Mouse (Mus musculus): ENCODE results near the gene Prkcz. TPM values are rescaled to one million over a fixed set of nuclear protein-coding genes. Genes with fewer than 3 reads are reported as not detected.

The Prkcz gene
- total and polyA plus RNA-seq, 3 experiments: 0.16 to 11.8 (median 1.6) TPM

- Histone ChIP-seq H3K4me1 (ENCODE audit: control insufficient read depth in 1 of 2, insufficient read depth in 2 of 2) (peaks cover 40 to 86% of the 10 kb centered on the region in 2 experiments), H3K36me3 (replicated peaks in 1 of 2; ENCODE audit: control insufficient read depth in 1 of 2, insufficient read depth in 1 of 2, low read length in 1 of 2) (peaks cover 19 to 78% of the 10 kb centered on the region in 2 experiments), H3K27me3 (replicated peaks) (no peaks in the 10 kb centered on the region), H3K79me2 (replicated peaks; ENCODE audit: control insufficient read depth, extremely low read depth, insufficient read depth, poor library complexity, severe bottlenecking) (peaks cover 98% of the 10 kb centered on the region), H3K9me3 (replicated peaks; ENCODE audit: low read length) (no peaks in the 10 kb centered on the region), H3K27ac (ENCODE audit: insufficient read depth, low read depth) (no peak overlapping the region), H3K4me3 (replicated peaks in 1 of 3; ENCODE audit: low read depth in 2 of 3, low read length in 2 of 3, poor library complexity in 1 of 3) (no peak overlapping the region), H3K9ac (ENCODE audit: insufficient read depth, low read depth) (no peak overlapping the region), H3K4me2 (ENCODE audit: insufficient read depth, low read depth, poor library complexity, severe bottlenecking) (no peak overlapping the region)
- TF ChIP-seq ZNF384 (IDR thresholded peaks at IDR 0.05; ENCODE audit: low read depth, low read length) (no peak), ELF1 (IDR thresholded peaks at IDR 0.05; ENCODE audit: low read depth, low read length) (no peak), MAX (IDR thresholded peaks at IDR 0.05; ENCODE audit: low read length) (no peak), PAX5 (IDR thresholded peaks at IDR 0.05; ENCODE audit: low read length) (no peak), MXI1 (IDR thresholded peaks at IDR 0.05; ENCODE audit: low read depth, low read length) (no peak), BHLHE40 (IDR thresholded peaks at IDR 0.05; ENCODE audit: low read depth, low read length) (no peak), HCFC1 (IDR thresholded peaks at IDR 0.05; ENCODE audit: low read depth, low read length) (no peak), GABPA (IDR thresholded peaks at IDR 0.05; ENCODE audit: insufficient replicate concordance, low read depth, low read length) (no peak)
- dilution Hi-C loops (cut with MboI; ENCODE audit: extremely low pct_ligation_motif_present, extremely low pct_unique_long_range_greater_than_20kb, low sequenced_read_pairs) (no loop called here), in situ Hi-C loops (cut with MboI; ENCODE audit: low pct_ligation_motif_present, low pct_unique_long_range_greater_than_20kb, low sequenced_read_pairs) (no loop called here)
- no peak for DNase-seq (ENCODE audit: extremely low read depth)
Observed at GRCm38 (mm10) chr4:155215203-155215602, 146.0 kb downstream of the Prkcz start.

DNA sequence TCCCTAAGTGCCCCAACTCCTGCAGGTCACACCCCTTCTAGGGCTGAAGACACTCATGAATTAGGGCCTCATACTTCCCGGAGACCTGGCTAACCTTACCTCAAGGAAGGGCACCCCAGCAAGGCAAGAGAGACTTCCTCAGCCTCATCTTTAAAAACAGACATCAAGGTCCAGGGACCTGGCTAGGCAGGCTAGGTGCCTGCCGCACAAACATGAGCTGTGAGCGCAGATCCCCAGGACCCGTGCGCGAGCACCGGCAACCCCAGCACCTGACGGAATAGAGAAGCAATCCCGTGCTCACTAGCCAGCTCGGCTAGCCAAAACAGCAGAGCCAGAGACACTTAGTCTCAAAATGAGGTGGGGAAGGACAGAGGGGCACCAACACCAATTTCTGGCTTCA is 146.4 kb downstream of the Prkcz start:
- Histone ChIP-seq H3K4me1 (ENCODE audit: control insufficient read depth in 1 of 2, insufficient read depth in 2 of 2) (peaks cover 40 to 86% of the 10 kb centered on the region in 2 experiments), H3K27me3 (replicated peaks) (no peaks in the 10 kb centered on the region), H3K4me3 (replicated peaks in 1 of 3; ENCODE audit: low read depth in 2 of 3, low read length in 2 of 3, poor library complexity in 1 of 3) (no peak overlapping the region), H3K36me3 (replicated peaks in 1 of 2; ENCODE audit: control insufficient read depth in 1 of 2, insufficient read depth in 1 of 2, low read length in 1 of 2) (peaks cover 19 to 82% of the 10 kb centered on the region in 2 experiments), H3K79me2 (replicated peaks; ENCODE audit: control insufficient read depth, extremely low read depth, insufficient read depth, poor library complexity, severe bottlenecking) (peaks cover 98% of the 10 kb centered on the region), H3K27ac (ENCODE audit: insufficient read depth, low read depth) (no peak overlapping the region), H3K4me2 (ENCODE audit: insufficient read depth, low read depth, poor library complexity, severe bottlenecking) (no peak overlapping the region), H3K9ac (ENCODE audit: insufficient read depth, low read depth) (no peak overlapping the region), H3K9me3 (replicated peaks; ENCODE audit: low read length) (no peaks in the 10 kb centered on the region)
- in situ Hi-C loops (cut with MboI; ENCODE audit: low pct_ligation_motif_present, low pct_unique_long_range_greater_than_20kb, low sequenced_read_pairs): no loop called here
- dilution Hi-C loops (cut with MboI; ENCODE audit: extremely low pct_ligation_motif_present, extremely low pct_unique_long_range_greater_than_20kb, low sequenced_read_pairs): no loop called here
- DNase-seq (ENCODE audit: extremely low read depth): no peak
- TF ChIP-seq CTCF (conservative IDR thresholded peaks at IDR 0.05 in 1 of 2, IDR thresholded peaks at IDR 0.05 in 1 of 2; ENCODE audit: low read depth in 2 of 2, low read length in 2 of 2) (no peak), MYC (IDR thresholded peaks at IDR 0.05; ENCODE audit: low read depth, low read length) (no peak), PAX5 (IDR thresholded peaks at IDR 0.05; ENCODE audit: low read length) (no peak), JUN (IDR thresholded peaks at IDR 0.05; ENCODE audit: insufficient read depth, low read depth, low read length) (no peak), SMC3 (IDR thresholded peaks at IDR 0.05; ENCODE audit: low read depth, low read length) (no peak), MAFK (IDR thresholded peaks at IDR 0.05; ENCODE audit: insufficient replicate concordance, low read length) (no peak), CHD1 (IDR thresholded peaks at IDR 0.05; ENCODE audit: low read depth, low read length) (no peak), E2F4 (IDR thresholded peaks at IDR 0.05; ENCODE audit: insufficient replicate concordance, low read depth, low read length) (no peak), HCFC1 (IDR thresholded peaks at IDR 0.05; ENCODE audit: low read depth, low read length) (no peak), GABPA (IDR thresholded peaks at IDR 0.05; ENCODE audit: insufficient replicate concordance, low read depth, low read length) (no peak), TBP (conservative IDR thresholded peaks at IDR 0.05; ENCODE audit: low read depth, low read length) (no peak)
